Mouse (Mus musculus): ENCODE data around the gene Btbd16. TPM values are rescaled to one million over a fixed set of nuclear protein-coding genes. Genes with fewer than 3 reads are reported as not detected.
A peak's percentile ranks its signal among the peaks of the same experiment; 100 is the strongest.

Btbd16 gene
- polyA plus RNA-seq, 1 experiment from 2014 or later: 0.04 TPM

DNA sequence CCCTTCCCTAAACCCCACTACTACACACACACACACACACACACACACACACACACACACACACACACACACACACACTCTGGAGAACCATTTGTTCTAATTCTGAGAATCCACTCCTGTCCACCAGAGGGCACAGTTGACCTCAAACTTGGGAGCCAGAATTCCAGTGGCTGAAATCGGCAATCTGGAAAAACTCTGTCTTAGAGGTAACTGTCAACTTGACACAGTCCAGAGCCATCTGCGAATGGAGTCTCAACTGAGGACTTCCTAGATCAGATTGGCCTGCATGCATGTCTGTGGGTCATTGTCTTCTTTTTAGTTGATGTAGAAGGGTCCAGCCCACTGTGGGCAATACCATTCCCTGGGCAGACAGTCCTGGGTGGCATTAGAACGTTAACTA lies 53.6 kb downstream of the Btbd16 start:
- Histone ChIP-seq H3K4me3 (no peak overlapping the region), H3K4me1 (no peaks in the 10 kb centered on the region), H3K27ac (no peak overlapping the region), H3K36me3 (no peaks in the 10 kb centered on the region), H3K27me3 (no peaks in the 10 kb centered on the region), H3K4me2 (no peak overlapping the region), H3K9ac (no peak overlapping the region), H3K9me3 (no peaks in the 10 kb centered on the region)
- no peak for ATAC-seq (ENCODE audit: insufficient number of reproducible peaks, low FRiP score, low TSS enrichment, low read depth)
- 36% methylated on average over 3 of the region's 3 CpGs for WGBS

DNA sequence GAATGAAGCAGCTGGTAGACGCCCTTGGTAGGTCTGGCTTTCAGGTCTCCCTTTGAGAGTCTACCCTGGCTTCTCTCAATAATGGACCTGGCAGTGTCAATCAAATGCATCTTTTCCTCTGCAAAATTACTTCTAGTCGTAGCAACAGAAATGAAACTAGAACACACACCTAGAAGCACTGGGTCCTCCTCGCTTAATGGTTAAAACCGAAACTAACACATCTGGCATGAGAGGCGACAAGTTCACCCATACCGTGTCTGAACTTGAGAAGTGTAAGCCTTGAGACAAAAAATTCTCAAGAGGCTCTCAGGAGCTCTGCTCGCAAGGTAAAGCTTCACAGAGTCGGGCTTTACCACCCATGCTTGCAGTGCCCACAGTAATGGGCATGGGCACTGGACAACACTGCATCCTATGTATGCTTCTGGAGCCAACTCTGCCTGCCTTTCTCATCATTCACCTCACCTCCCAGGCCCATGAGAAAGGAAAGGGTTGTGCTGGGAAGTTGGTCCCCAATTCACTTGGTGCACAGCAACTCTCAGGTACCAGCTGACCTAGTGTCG lies 54.1 kb downstream of the Btbd16 start:
- WGBS: 85% methylated on average over 9 of the region's 9 CpGs
- H3K4me2 ChIP-seq: no peak overlapping the region
- ATAC-seq (ENCODE audit: insufficient number of reproducible peaks, low FRiP score, low TSS enrichment, low read depth): no peak

DNA sequence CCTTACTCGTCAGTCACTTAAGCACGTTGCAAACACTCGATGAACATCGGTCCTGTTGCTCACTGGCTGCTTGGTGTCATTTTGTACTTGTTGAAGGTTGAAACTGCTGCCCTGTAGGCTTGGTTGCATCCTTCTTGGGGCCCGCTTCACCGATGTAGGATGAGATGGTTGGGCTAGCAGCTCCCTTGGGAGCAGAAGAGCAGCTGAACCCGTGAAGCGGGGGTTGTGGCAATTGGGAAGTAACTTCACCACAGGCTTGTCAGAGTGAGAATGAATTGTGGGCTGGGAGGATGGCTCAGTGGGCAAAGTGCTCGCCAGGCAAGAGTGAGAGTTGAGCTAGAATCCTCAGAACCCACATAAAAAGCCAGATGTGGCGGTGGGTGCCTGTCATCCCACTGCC lies 54.6 kb downstream of the Btbd16 start:
- no peak overlapping the region for H3K9ac ChIP-seq
- no peaks in the 10 kb centered on the region for H3K36me3 ChIP-seq
- no peak overlapping the region for H3K4me3 ChIP-seq
- H3K4me2 ChIP-seq: no peak overlapping the region
- no peaks in the 10 kb centered on the region for H3K9me3 ChIP-seq
- 83% methylated on average over 10 of the region's 10 CpGs for WGBS
- no peak for ATAC-seq (ENCODE audit: insufficient number of reproducible peaks, low FRiP score, low TSS enrichment, low read depth)
- no peaks in the 10 kb centered on the region for H3K4me1 ChIP-seq
- no peaks in the 10 kb centered on the region for H3K27me3 ChIP-seq
- H3K27ac ChIP-seq: no peak overlapping the region

More for the DNA sequence above, 54.1 kb downstream of the Btbd16 start:
- Histone ChIP-seq H3K9me3 (no peaks in the 10 kb centered on the region), H3K9ac (no peak overlapping the region), H3K27me3 (no peaks in the 10 kb centered on the region), H3K36me3 (no peaks in the 10 kb centered on the region), H3K4me1 (no peaks in the 10 kb centered on the region), H3K27ac (no peak overlapping the region), H3K4me3 (no peak overlapping the region)

DNA sequence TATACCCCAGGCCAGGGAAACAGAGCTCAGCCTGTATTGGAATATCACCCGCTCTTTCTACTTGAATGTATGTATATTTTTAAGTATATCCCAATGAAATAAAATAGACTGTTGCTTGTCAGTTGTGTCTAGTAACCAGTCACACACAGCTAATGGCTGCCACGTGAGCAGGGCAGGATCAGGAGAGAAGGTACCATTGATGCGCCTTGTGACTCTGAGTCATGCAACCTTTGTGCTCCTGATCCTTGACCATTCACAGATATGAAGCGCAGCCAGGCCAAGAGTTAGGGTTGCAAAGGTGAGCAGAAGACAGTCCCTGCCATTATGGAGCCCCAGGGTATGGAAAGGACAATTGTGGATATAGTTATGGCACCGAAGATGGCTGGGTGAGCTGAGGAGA lies 57.7 kb downstream of the Btbd16 start:
- no peak overlapping the region for H3K27ac ChIP-seq
- no peak overlapping the region for H3K9ac ChIP-seq
- 90% methylated on average over 5 of the region's 5 CpGs for WGBS

DNA sequence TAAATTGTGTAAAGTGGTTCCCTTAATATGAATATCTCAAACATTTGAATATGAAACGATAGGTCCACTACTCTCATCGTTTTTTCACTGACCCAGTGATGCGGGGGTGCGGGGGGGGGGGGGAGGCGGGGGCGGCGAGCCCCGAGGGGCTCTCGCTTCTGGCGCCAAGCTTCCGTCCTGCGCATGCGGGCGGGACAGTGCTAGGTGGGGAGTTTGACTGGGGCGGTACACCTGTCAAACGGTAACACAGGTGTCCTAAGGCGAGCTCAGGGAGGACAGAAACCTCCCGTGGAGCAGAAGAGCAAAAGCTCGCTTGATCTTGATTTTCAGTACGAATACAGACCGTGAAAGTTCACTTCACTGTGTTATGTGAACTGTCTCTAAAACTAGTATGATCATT lies 60.4 kb downstream of the Btbd16 start:
- H3K4me3 ChIP-seq: no peak overlapping the region
- H3K4me1 ChIP-seq: peaks cover 17% of the 10 kb centered on the region
- H3K9me3 ChIP-seq: no peaks in the 10 kb centered on the region
- H3K9ac ChIP-seq: no peak overlapping the region
- H3K27ac ChIP-seq: no peak overlapping the region
- H3K4me2 ChIP-seq: no peak overlapping the region
- no peaks in the 10 kb centered on the region for H3K36me3 ChIP-seq
- H3K27me3 ChIP-seq: no peaks in the 10 kb centered on the region
- peak; percentile 95 for ATAC-seq (ENCODE audit: insufficient number of reproducible peaks, low FRiP score, low TSS enrichment, low read depth)
- 26% methylated on average over 21 of the region's 21 CpGs for WGBS

More for the DNA sequence above, 57.7 kb downstream of the Btbd16 start:
- no peaks in the 10 kb centered on the region for H3K27me3 ChIP-seq
- no peak overlapping the region for H3K4me2 ChIP-seq
- no peaks in the 10 kb centered on the region for H3K9me3 ChIP-seq
- no peak for ATAC-seq (ENCODE audit: insufficient number of reproducible peaks, low FRiP score, low TSS enrichment, low read depth)
- H3K4me1 ChIP-seq: peaks cover 12% of the 10 kb centered on the region
- no peak overlapping the region for H3K4me3 ChIP-seq
- no peaks in the 10 kb centered on the region for H3K36me3 ChIP-seq

DNA sequence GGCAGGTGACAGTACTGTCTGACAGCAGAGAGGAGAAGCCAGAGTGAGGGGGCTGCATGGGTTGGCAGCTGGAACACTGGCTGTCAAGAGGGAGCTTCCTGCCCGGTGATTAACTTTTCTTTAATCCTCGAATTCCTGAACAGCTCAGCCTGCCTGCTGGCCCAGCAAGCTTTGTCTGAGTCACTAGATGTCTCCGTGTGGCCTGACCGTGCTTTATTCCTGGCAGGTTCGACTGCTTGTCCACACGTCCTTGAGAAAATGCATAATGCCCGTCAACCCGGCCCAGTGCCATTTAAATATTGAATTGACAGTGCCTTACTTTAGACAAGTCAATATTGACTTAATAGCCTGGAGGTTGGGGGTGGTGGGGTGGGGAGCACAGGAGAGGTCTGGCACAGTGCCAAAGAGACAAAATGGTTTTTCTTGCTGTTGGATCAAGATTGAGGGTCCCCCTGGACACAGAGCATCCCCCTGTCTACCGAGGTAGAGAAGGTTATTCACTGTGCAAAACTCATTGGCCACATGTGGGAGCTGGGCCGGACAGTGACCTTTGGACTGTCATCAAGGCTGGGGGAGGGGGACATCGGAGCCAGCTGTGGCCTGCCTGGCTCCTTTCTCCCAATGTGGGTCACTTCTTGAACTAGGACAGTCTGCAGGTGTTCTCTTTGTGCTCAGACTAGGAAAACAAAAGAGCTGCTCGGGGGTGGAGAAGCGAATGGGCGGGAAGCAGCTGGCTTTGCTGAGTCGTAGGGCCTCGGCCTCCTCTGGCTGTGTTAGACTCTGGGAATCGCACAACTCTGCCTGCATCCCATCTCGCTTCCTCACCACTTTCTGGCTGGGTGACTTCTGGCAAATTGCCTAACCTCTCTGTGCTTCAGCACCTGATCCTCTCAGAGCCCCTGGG lies 61.3 kb downstream of the Btbd16 start:
- no peak overlapping the region for H3K4me2 ChIP-seq
- WGBS: 30% methylated on average over 18 of the region's 18 CpGs

DNA sequence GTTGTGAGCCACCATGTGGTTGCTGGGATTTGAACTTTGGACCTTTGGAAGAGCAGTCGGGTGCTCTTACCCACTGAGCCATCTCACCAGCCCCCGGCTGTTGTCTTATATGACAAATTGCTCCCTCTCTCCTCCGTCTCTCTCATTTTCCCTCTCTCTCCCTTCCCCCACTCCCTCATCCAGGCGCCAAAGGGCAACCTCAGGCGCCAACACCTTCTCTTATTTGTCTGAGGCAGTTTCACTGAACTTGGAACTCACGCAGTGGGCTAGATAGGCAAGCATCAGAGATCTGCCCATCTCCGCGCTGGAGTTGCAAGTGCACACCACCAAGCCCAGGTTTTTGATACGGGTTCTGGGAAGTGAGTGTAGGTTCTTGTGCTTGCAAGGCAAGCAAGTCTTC lies 62.2 kb downstream of the Btbd16 start:
- Histone ChIP-seq H3K27ac (no peak overlapping the region), H3K36me3 (no peaks in the 10 kb centered on the region), H3K4me3 (no peak overlapping the region), H3K9me3 (no peaks in the 10 kb centered on the region), H3K27me3 (no peaks in the 10 kb centered on the region), H3K9ac (no peak overlapping the region), H3K4me2 (no peak overlapping the region), H3K4me1 (peaks cover 17% of the 10 kb centered on the region)
- ATAC-seq (ENCODE audit: insufficient number of reproducible peaks, low FRiP score, low TSS enrichment, low read depth): no peak
- 76% methylated on average over 9 of the region's 9 CpGs for WGBS

More for the DNA sequence above, 61.3 kb downstream of the Btbd16 start:
- Histone ChIP-seq H3K27ac (no peak overlapping the region), H3K4me3 (no peak overlapping the region), H3K4me1 (peaks cover 17% of the 10 kb centered on the region), H3K9ac (no peak overlapping the region), H3K36me3 (no peaks in the 10 kb centered on the region), H3K27me3 (no peaks in the 10 kb centered on the region), H3K9me3 (no peaks in the 10 kb centered on the region)
- ATAC-seq (ENCODE audit: insufficient number of reproducible peaks, low FRiP score, low TSS enrichment, low read depth): no peak

DNA sequence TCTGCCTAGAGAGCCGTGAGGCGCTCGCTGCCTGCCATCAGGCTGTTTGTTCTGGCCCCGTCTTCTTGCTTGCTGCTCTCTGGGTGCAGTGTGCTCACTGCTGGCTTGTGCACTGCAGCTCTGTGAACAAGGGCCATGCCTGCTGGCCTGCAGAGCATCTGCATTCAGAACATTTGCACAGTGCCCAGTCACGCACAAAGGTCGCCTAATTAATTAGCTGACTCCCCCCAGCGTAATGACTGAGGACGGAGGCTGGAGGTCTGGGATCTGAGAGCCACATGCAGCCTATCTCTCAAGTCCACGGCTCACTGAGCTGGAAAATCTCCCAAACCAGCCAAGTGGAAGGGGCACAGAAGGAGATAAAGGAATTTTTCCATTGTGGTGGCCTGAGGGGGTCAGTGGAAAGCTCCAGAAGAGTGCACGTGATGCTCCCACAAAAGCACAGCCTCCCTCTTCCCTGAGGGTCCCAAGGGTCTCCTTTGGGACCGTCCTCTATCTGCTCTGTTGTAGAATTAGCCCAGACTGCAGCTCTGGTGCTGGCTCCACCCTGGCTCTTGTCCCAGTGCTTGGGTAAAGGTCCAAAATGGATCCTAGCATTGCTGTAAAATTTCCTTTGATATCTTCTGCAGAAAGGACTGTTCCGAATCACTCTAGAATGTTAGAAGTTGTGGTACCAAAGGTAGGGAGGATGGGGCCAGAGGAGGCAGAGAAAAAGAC lies 64.2 kb downstream of the Btbd16 start:
- no peak overlapping the region for H3K9ac ChIP-seq
- peaks cover 17% of the 10 kb centered on the region for H3K4me1 ChIP-seq
- H3K4me2 ChIP-seq: no peak overlapping the region
- 46% methylated on average over 12 of the region's 12 CpGs for WGBS
- no peak overlapping the region for H3K4me3 ChIP-seq
- no peaks in the 10 kb centered on the region for H3K9me3 ChIP-seq
- H3K36me3 ChIP-seq: no peaks in the 10 kb centered on the region
- no peak for ATAC-seq (ENCODE audit: insufficient number of reproducible peaks, low FRiP score, low TSS enrichment, low read depth)
- H3K27me3 ChIP-seq: no peaks in the 10 kb centered on the region
- no peak overlapping the region for H3K27ac ChIP-seq

DNA sequence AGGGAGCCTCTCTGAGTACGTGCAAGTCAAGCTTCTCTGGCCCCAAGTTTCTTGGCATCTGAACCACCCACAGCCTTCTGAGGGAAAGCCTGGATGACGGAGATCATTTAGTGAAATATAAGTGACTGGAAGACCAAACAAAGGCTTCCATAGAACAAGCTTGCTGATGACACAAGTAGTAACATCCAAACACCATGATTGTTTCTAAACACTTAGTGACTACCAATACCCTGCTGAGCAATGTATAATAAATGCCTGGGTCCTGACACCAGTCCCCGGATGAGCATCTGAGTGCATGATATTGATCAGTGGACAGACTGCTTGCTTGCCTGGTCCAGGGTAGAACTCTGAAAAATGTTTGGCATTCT lies 64.8 kb downstream of the Btbd16 start:
- H3K9me3 ChIP-seq: no peaks in the 10 kb centered on the region
- H3K27ac ChIP-seq: no peak overlapping the region
- WGBS: 68% methylated on average over 3 of the region's 3 CpGs
- H3K36me3 ChIP-seq: no peaks in the 10 kb centered on the region
- H3K9ac ChIP-seq: no peak overlapping the region
- H3K4me3 ChIP-seq: no peak overlapping the region
- no peak for ATAC-seq (ENCODE audit: insufficient number of reproducible peaks, low FRiP score, low TSS enrichment, low read depth)
- H3K27me3 ChIP-seq: no peaks in the 10 kb centered on the region
- H3K4me2 ChIP-seq: no peak overlapping the region
- peaks cover 17% of the 10 kb centered on the region for H3K4me1 ChIP-seq

DNA sequence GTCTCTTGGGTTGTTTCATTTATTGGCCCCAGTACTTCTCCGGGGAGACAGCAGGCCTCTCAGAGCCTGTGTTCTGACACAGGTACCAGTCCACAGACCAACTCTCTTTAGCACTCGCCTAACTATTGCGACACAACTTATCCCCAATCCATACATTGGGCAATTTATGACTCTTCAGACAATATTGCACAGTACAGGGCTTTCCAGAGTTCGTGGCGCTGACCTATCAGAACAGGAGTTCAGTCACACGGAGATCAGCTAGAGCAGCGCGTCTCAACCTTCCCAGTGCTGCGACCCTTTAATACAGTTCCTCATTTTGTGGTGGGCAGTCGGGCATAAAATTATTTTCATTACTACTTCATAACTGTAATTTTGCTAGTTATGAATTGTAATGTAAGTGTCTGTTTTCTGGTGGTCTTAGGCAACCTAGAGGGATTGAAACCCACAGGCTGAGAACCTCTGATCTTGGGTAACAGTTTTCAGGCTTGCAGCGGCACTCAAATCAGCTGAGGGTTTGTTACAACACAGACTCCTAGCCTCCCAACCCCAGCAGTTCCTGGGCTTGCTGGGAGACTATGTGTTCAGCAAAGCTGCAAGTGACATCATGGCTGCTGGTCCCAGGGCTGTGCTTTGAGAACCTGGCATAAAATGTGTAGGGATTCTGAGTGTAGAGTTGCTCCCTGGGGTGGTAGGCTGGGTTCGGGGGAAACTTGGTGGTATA lies 65.7 kb downstream of the Btbd16 start:
- H3K27me3 ChIP-seq: no peaks in the 10 kb centered on the region
- no peaks in the 10 kb centered on the region for H3K36me3 ChIP-seq
- no peak overlapping the region for H3K27ac ChIP-seq
- no peak overlapping the region for H3K4me3 ChIP-seq
- H3K9ac ChIP-seq: no peak overlapping the region
- H3K4me2 ChIP-seq: no peak overlapping the region
- no peak for ATAC-seq (ENCODE audit: insufficient number of reproducible peaks, low FRiP score, low TSS enrichment, low read depth)
- 82% methylated on average over 12 of the region's 12 CpGs for WGBS
- H3K4me1 ChIP-seq: peaks cover 17% of the 10 kb centered on the region
- no peaks in the 10 kb centered on the region for H3K9me3 ChIP-seq

DNA sequence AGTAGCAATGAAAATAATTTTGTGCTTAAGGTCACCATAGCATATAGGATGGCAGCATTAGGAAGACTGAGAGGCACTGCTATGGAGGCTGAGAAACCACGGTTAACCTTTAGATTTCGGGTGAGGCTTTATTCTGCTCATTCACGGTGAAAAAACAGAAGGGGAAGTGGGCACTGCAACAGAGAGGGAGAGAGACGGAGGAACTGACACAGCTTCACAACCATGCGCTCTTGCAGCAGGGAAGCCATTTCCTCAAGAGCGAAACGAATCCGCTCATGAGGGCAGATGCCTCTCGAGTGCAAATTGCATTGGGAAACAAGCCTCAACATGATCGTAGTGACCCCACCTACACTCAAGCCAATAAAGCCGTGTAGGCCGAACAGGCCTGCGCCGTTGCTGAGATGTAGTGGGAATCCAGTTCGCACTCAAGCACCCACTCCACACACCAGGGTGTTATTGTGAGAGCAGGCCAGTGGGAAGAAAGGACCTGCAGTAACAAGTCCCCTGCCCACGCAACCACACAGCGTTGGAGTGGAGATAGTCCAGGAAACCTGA lies 73.4 kb downstream of the Btbd16 start:
- Histone ChIP-seq H3K36me3 (no peaks in the 10 kb centered on the region), H3K27ac (no peak overlapping the region), H3K4me1 (no peaks in the 10 kb centered on the region), H3K9me3 (no peaks in the 10 kb centered on the region), H3K4me2 (no peak overlapping the region), H3K4me3 (no peak overlapping the region), H3K27me3 (no peaks in the 10 kb centered on the region), H3K9ac (no peak overlapping the region)
- ATAC-seq (ENCODE audit: insufficient number of reproducible peaks, low FRiP score, low TSS enrichment, low read depth): no peak
- 80% methylated on average over 17 of the region's 17 CpGs for WGBS
